Mouse (Mus musculus) left cerebral cortex, postnatal 10 days (tissue): ENCODE data around the gene Glul. TPM values are rescaled to one million over a fixed set of nuclear protein-coding genes. Genes with fewer than 3 reads are reported as not detected.

Source experiments
- DNase-seq, 2 experiments: peaks; one replicate each; pipeline ENCODE4 v3.0.0; 2021 to 2022; ENCODE audit warnings: low spot score in 2 of 2, mixed read lengths in 1 of 2; ENCODE audit errors: extremely low spot score in 1 of 2
- intact Hi-C: fragments of 180-260 bp; cut with DNase I; formaldehyde crosslinking; loops from one replicate; pipeline ENCODE4 v1.15.1; 2025
- microRNA-seq: library from miRNA; unstranded; fragments of <30 nt; microRNA quantifications from one replicate; pipeline ENCODE4 v1.2.0, GENCODE M21; 2022
- total RNA-seq, 2 experiments: library from RNA; stranded (reverse); gene quantifications; 2 replicates each; pipeline ENCODE4 v1.2.3; 2021

Gene Glul
- total RNA-seq, 2 experiments from 2014 or later = 850 to 1,099 TPM

GRCm38 (mm10) chr1:153947837-153948236 is 48.1 kb downstream of the Glul start:
- intact Hi-C loops = no loop called here
- no peak for DNase-seq

- no peak for DNase-seq
- intact Hi-C loops = no loop called here
Observed at GRCm38 (mm10) chr1:153953232-153953631, 53.5 kb downstream of the Glul start.

DNA sequence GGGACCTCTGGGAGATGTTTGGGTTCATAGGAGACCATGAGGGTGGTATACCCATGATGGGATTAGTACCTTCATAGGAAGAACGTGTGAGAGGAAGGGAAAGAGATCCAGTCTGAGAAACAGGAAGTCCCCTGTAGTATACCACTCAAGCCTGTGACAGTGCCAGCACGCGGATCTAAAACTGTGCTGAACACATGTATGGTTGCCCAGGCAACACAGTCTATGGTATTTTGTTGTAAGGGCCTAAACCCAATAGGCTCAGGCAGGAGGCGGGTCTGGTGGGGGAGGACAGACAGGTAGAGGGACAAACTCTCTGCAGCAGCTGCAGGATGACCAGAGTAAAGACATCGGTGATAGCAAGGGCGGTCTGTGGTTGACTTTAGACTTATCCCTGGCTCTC is 54.1 kb downstream of the Glul start:
- intact Hi-C loops = no loop called here
- DNase-seq = peak in 1 of 2 experiments; percentile 32

DNA sequence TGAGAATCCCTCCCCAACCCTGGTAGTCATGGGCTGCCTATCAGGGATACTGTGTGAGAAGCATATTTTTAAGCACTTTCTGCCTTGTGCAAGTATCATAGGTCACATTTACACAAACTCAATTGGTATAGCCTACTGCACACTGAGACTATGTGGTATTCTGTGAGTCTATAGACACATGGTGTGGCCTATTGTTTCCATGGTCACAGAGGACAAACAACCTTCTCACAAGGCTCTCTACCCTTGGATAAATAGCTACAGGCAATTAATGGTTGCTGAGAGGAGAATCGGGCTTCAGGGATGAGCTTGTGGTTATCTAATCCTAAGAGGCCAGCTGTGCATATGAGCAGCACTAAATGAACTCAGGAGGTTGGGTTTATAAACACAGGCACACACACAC is 58.1 kb downstream of the Glul start:
- no peak for DNase-seq
- intact Hi-C loops = no loop called here

Small RNAs within 50 kb of the gene (microRNA-seq; reads per million reads assigned to microRNA genes)
- 26.7 reads per million, percentile 44 among the genes with 10 or more reads in this experiment for gene Mir8114

Other genes starting within 250 kb of the Glul start
- 10 to 100 TPM; 24.3 to 34.0 TPM for gene Rgs8, start 246.9 kb upstream of the Glul start, total RNA-seq
- 1 to 10 TPM; 5.5 to 6.2 TPM for gene Rgs16, start 159.6 kb upstream of the Glul start, total RNA-seq
- 10 to 100 TPM; 13.2 to 13.5 TPM for gene Rnasel, start 150.5 kb upstream of the Glul start, total RNA-seq
- 1 to 10 TPM in 1 of 2 experiments, under 1 TPM in 1; 0.81 to 1.1 TPM for gene Rgsl1, start 55.8 kb upstream of the Glul start, total RNA-seq
- gene Teddm1b, start 25.6 kb upstream of the Glul start, total RNA-seq = not detected
- not detected for gene Teddm1a, start 8.2 kb upstream of the Glul start, total RNA-seq
- gene Teddm2, start 284 bp downstream of the Glul start, total RNA-seq = 1 to 10 TPM; 1.8 to 2.6 TPM